Mouse (Mus musculus): ENCODE measurements around the gene Cfap44. TPM values are rescaled to one million over a fixed set of nuclear protein-coding genes. Genes with fewer than 3 reads are reported as not detected.

The Cfap44 gene
- polyA plus RNA-seq, 2 experiments, result 0.47 to 0.66 TPM

DNA sequence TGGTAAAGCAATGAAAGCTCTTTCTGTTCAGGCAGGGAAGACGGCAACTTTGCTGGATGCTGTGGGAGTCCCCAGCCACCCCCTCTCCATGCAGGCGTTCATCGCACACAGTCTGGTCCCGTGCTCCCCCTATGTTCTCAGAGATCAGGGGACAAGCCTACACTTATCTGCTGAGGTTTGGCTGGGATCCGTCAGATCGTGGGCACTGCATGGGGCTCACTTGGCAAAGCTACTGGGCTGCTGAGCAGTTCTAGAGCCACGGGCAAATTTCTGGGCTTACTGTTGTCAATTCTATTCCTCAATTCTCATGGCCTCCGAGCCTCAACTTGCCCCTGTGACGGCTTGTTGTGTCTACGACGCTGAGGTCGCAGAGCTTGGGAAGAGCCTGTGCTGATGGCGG lies 114.2 kb downstream of the Cfap44 start:
- ATAC-seq (ENCODE audit: low FRiP score, low read depth) (no peak), DNase-seq (ENCODE audit: low spot score) (no peak)
- peaks cover 31% of the 10 kb centered on the region for H3K4me1 ChIP-seq (ENCODE audit: control insufficient read depth, insufficient read depth, low read length)
- WGBS, result 86% methylated on average over 13 of the region's 13 CpGs
- no peaks in the 10 kb centered on the region for H3K9me3 ChIP-seq (ENCODE audit: control insufficient read depth, low read length)
- H3K27me3 ChIP-seq (ENCODE audit: control insufficient read depth, insufficient read depth, low read length), result no peaks in the 10 kb centered on the region
- no peak overlapping the region for H3K4me3 ChIP-seq (replicated peaks; ENCODE audit: low read length)
- H3K9ac ChIP-seq (ENCODE audit: low read depth, low read length, severe bottlenecking), result no peak overlapping the region
- H3K4me2 ChIP-seq (replicated peaks; ENCODE audit: low read depth, low read length, severe bottlenecking), result no peak overlapping the region
- 0 out of 2 replicates have a peak overlapping the region, but pooled peaks have one; percentile 81 for H3K27ac ChIP-seq (replicated peaks; ENCODE audit: low read depth, low read length)
- peaks cover 73% of the 10 kb centered on the region for H3K36me3 ChIP-seq (ENCODE audit: control insufficient read depth, insufficient read depth, low read length)
- no peak for TF ChIP-seq POLR2A (IDR thresholded peaks at IDR 0.05; ENCODE audit: borderline replicate concordance, extremely low read depth, insufficient read depth, insufficient read length)

DNA sequence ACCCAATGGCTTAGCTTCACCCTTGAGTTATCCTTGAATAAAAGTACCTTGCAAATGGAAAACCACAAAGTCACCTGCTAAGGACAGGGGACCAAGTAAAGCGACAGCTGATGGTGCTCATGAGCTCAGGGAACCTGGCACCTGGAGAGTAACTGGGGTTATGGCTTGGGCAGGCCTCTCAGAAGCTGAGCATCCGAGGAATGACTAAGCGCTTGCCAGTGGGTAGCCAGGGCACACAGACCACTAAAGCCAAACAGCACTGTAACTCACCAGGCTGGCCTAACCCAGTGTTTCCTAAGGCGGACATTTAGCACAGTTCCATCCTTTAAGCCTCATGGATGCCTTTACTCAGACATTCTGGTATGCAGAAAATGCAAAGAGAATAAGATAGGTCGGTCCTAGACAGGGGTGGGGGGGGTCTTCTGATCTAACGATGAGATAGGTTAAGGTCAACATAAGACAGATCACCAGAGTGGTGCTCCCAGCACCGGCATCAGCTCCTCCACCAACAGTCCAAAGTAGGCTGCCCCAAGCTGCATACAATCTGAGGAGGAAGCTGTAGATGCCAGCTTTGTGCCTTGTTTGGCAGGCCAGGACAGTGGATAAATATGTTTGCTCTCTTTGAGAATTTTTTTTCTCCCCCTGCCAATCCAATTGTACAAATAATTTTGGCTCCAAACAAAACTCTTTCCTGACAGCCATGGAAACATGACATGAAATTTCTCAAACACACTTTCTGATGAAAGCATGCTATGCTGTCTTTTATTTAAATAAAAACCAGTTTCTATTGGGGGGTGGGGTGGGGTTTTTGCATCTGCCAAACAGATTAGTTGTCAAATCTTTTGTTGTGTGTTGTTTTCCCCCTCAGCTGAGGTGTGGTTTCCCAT lies 115.1 kb downstream of the Cfap44 start:
- no peak for DNase-seq (ENCODE audit: low spot score)
- H3K27ac ChIP-seq (replicated peaks; ENCODE audit: low read depth, low read length), result peak overlapping the region; percentile 81
- no peaks in the 10 kb centered on the region for H3K27me3 ChIP-seq (ENCODE audit: control insufficient read depth, insufficient read depth, low read length)
- no peak for TF ChIP-seq POLR2A (IDR thresholded peaks at IDR 0.05; ENCODE audit: borderline replicate concordance, extremely low read depth, insufficient read depth, insufficient read length)
- peaks cover 35% of the 10 kb centered on the region for H3K4me1 ChIP-seq (ENCODE audit: control insufficient read depth, insufficient read depth, low read length)
- no peak for ATAC-seq (ENCODE audit: low FRiP score, low read depth)
- H3K4me2 ChIP-seq (replicated peaks; ENCODE audit: low read depth, low read length, severe bottlenecking), result no peak overlapping the region
- no peak overlapping the region for H3K4me3 ChIP-seq (replicated peaks; ENCODE audit: low read length)
- 77% methylated on average over 7 of the region's 7 CpGs for WGBS
- H3K9ac ChIP-seq (ENCODE audit: low read depth, low read length, severe bottlenecking), result no peak overlapping the region
- no peaks in the 10 kb centered on the region for H3K9me3 ChIP-seq (ENCODE audit: control insufficient read depth, low read length)
- H3K36me3 ChIP-seq (ENCODE audit: control insufficient read depth, insufficient read depth, low read length), result peaks cover 72% of the 10 kb centered on the region

DNA sequence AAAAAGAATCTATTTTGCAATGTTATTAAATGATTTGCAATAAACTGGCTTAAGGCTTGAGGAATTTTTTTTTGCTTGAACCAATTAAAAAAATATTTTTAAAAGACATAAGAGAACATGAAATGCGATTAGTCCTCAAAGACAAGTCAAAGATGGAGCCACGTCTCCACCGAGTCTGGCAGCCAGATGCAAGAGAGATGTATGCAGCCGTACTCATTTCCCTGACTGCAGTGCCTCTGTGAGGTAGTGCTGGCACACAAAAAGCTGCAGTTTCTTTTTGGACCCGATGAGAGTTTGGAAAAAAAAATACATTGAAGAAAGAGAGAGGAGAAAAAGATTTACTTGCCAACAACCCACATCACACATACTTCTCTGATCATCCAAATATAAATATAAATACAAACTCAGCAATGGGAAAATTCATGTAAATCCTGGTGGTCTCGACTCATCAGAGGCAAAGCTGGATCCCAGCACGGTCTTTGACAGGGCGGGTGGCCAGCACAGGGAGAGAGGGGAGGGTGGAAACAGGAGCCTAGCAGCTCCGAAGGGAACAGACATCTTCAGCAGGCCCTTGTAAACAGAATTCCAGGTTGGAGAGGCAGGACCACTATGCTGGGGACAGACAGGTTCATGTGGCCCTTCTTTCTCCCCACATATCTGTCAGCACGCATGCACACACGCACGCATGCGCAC lies 116.1 kb downstream of the Cfap44 start:
- 45% methylated on average over 13 of the region's 13 CpGs for WGBS
- H3K4me3 ChIP-seq (replicated peaks; ENCODE audit: low read length), result no peak overlapping the region
- peaks cover 35% of the 10 kb centered on the region for H3K4me1 ChIP-seq (ENCODE audit: control insufficient read depth, insufficient read depth, low read length)
- H3K27me3 ChIP-seq (ENCODE audit: control insufficient read depth, insufficient read depth, low read length), result no peaks in the 10 kb centered on the region
- 0 out of 2 replicates have a peak overlapping the region, but pooled peaks have one; percentile 8 for H3K4me2 ChIP-seq (replicated peaks; ENCODE audit: low read depth, low read length, severe bottlenecking)
- H3K9me3 ChIP-seq (ENCODE audit: control insufficient read depth, low read length), result no peaks in the 10 kb centered on the region
- no peak for ATAC-seq (ENCODE audit: low FRiP score, low read depth)
- H3K36me3 ChIP-seq (ENCODE audit: control insufficient read depth, insufficient read depth, low read length), result peaks cover 72% of the 10 kb centered on the region
- H3K9ac ChIP-seq (ENCODE audit: low read depth, low read length, severe bottlenecking), result no peak overlapping the region; the same call in 1 of the 2 replicates
- TF ChIP-seq POLR2A (IDR thresholded peaks at IDR 0.05; ENCODE audit: borderline replicate concordance, extremely low read depth, insufficient read depth, insufficient read length), result no peak
- DNase-seq (ENCODE audit: low spot score), result peak; percentile 72
- peak overlapping the region; percentile 81 for H3K27ac ChIP-seq (replicated peaks; ENCODE audit: low read depth, low read length)

DNA sequence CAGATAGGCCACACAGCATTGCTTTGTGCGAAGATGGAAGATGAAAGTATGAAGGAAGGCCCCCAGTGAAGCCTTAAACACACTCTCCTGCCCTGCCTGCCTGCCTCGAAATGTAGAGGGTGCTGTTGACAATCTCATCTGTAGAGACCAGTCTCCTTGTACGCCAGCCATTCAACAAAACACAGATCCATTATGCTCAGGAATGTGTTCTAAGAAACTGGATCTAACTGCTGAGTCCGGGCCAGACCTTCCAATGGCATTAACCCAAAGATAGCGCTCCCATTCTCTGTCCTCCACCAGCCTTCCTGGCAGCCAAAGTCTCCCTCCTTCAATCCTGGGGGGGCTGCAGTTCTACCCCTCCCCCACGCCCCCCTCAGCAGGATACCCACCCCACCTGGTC lies 121.9 kb downstream of the Cfap44 start:
- no peak for TF ChIP-seq POLR2A (IDR thresholded peaks at IDR 0.05; ENCODE audit: borderline replicate concordance, extremely low read depth, insufficient read depth, insufficient read length)
- no peak for ATAC-seq (ENCODE audit: low FRiP score, low read depth)
- 85% methylated on average over 6 of the region's 6 CpGs for WGBS

DNA sequence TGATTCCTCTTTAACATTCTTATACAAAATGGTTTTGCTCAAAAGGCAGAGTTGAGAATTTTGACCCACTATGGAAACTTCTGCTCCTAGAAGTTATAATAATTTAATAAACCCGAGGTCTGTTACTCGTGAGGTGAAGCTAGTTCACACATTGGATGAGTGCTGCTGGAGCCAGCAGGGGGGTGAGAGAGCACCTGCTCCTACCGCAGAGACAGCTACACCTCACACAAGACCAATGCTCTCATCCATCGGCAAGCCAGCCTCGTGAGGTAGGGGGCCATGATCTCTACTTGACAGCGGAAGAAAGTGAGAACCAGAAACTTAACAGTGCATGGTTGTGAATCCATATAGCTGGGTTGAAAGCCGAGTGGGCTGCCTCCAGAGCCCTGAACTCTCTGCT lies 129.0 kb downstream of the Cfap44 start:
- no peak for ATAC-seq (ENCODE audit: low FRiP score, low read depth)
- no peak for TF ChIP-seq POLR2A (IDR thresholded peaks at IDR 0.05; ENCODE audit: borderline replicate concordance, extremely low read depth, insufficient read depth, insufficient read length)
- Histone ChIP-seq H3K4me3 (replicated peaks; ENCODE audit: low read length) (no peak overlapping the region), H3K4me2 (replicated peaks; ENCODE audit: low read depth, low read length, severe bottlenecking) (no peak overlapping the region), H3K27ac (replicated peaks; ENCODE audit: low read depth, low read length) (no peak overlapping the region), H3K4me1 (ENCODE audit: control insufficient read depth, insufficient read depth, low read length) (peaks cover 33% of the 10 kb centered on the region), H3K9ac (ENCODE audit: low read depth, low read length, severe bottlenecking) (no peak overlapping the region), H3K27me3 (ENCODE audit: control insufficient read depth, insufficient read depth, low read length) (no peaks in the 10 kb centered on the region), H3K36me3 (ENCODE audit: control insufficient read depth, insufficient read depth, low read length) (peaks cover 31% of the 10 kb centered on the region), H3K9me3 (ENCODE audit: control insufficient read depth, low read length) (no peaks in the 10 kb centered on the region)
- DNase-seq (ENCODE audit: low spot score), result no peak
- WGBS, result 60% methylated on average over 7 of the region's 7 CpGs

More for the DNA sequence above, 121.9 kb downstream of the Cfap44 start:
- no peak overlapping the region for H3K4me2 ChIP-seq (replicated peaks; ENCODE audit: low read depth, low read length, severe bottlenecking)
- no peak for DNase-seq (ENCODE audit: low spot score)
- H3K36me3 ChIP-seq (ENCODE audit: control insufficient read depth, insufficient read depth, low read length), result peaks cover 87% of the 10 kb centered on the region
- H3K4me1 ChIP-seq (ENCODE audit: control insufficient read depth, insufficient read depth, low read length), result peaks cover 5% of the 10 kb centered on the region
- no peak overlapping the region for H3K4me3 ChIP-seq (replicated peaks; ENCODE audit: low read length)
- no peak overlapping the region for H3K9ac ChIP-seq (ENCODE audit: low read depth, low read length, severe bottlenecking)
- H3K27me3 ChIP-seq (ENCODE audit: control insufficient read depth, insufficient read depth, low read length), result no peaks in the 10 kb centered on the region
- H3K9me3 ChIP-seq (ENCODE audit: control insufficient read depth, low read length), result no peaks in the 10 kb centered on the region
- H3K27ac ChIP-seq (replicated peaks; ENCODE audit: low read depth, low read length), result no peak overlapping the region
